Mouse (Mus musculus): ENCODE measurements around the gene Stpg1.
A peak's percentile ranks its signal among the peaks of the same experiment; 100 is the strongest.

Stpg1 gene

GRCm38 (mm10) chr4:135549323-135549722, 54.7 kb downstream of the Stpg1 start:
- DNase-seq (ENCODE audit: low read depth, low spot score) = no peak
- Histone ChIP-seq H3K27me3 (ENCODE audit: control insufficient read depth, insufficient read depth, low read length, poor library complexity, severe bottlenecking) (no peaks in the 10 kb centered on the region), H3K36me3 (ENCODE audit: control insufficient read depth, insufficient read depth, low read length, poor library complexity, severe bottlenecking) (no peaks in the 10 kb centered on the region)

- Histone ChIP-seq H3K27me3 (ENCODE audit: control insufficient read depth, insufficient read depth, low read length, poor library complexity, severe bottlenecking) (no peaks in the 10 kb centered on the region), H3K36me3 (ENCODE audit: control insufficient read depth, insufficient read depth, low read length, poor library complexity, severe bottlenecking) (no peaks in the 10 kb centered on the region)
- no peak for DNase-seq (ENCODE audit: low read depth, low spot score)
Measured at GRCm38 (mm10) chr4:135563794-135564193, 69.2 kb downstream of the Stpg1 start.

GRCm38 (mm10) chr4:135565400-135565799, 70.8 kb downstream of the Stpg1 start:
- Histone ChIP-seq H3K27me3 (ENCODE audit: control insufficient read depth, insufficient read depth, low read length, poor library complexity, severe bottlenecking) (no peaks in the 10 kb centered on the region), H3K36me3 (ENCODE audit: control insufficient read depth, insufficient read depth, low read length, poor library complexity, severe bottlenecking) (no peaks in the 10 kb centered on the region)
- DNase-seq (ENCODE audit: low read depth, low spot score) = no peak

GRCm38 (mm10) chr4:135567042-135567441, 72.5 kb downstream of the Stpg1 start:
- Histone ChIP-seq H3K36me3 (ENCODE audit: control insufficient read depth, insufficient read depth, low read length, poor library complexity, severe bottlenecking) (no peaks in the 10 kb centered on the region), H3K27me3 (ENCODE audit: control insufficient read depth, insufficient read depth, low read length, poor library complexity, severe bottlenecking) (no peaks in the 10 kb centered on the region)
- DNase-seq (ENCODE audit: low read depth, low spot score) = no peak

GRCm38 (mm10) chr4:135567484-135567883, 72.9 kb downstream of the Stpg1 start:
- H3K36me3 ChIP-seq (ENCODE audit: control insufficient read depth, insufficient read depth, low read length, poor library complexity, severe bottlenecking) = no peaks in the 10 kb centered on the region
- DNase-seq (ENCODE audit: low read depth, low spot score) = no peak
- H3K27me3 ChIP-seq (ENCODE audit: control insufficient read depth, insufficient read depth, low read length, poor library complexity, severe bottlenecking) = no peaks in the 10 kb centered on the region

GRCm38 (mm10) chr4:135569201-135569600, 74.6 kb downstream of the Stpg1 start:
- no peaks in the 10 kb centered on the region for H3K36me3 ChIP-seq (ENCODE audit: control insufficient read depth, insufficient read depth, low read length, poor library complexity, severe bottlenecking)
- peak; percentile 43 for DNase-seq (ENCODE audit: low read depth, low spot score)
- H3K27me3 ChIP-seq (ENCODE audit: control insufficient read depth, insufficient read depth, low read length, poor library complexity, severe bottlenecking) = peaks cover 3% of the 10 kb centered on the region; the same call in 1 of the 2 replicates

- peak; percentile 62 for DNase-seq (ENCODE audit: low read depth, low spot score)
- H3K27me3 ChIP-seq (ENCODE audit: control insufficient read depth, insufficient read depth, low read length, poor library complexity, severe bottlenecking) = peaks cover 3% of the 10 kb centered on the region; the same call in 1 of the 2 replicates
- H3K36me3 ChIP-seq (ENCODE audit: control insufficient read depth, insufficient read depth, low read length, poor library complexity, severe bottlenecking) = no peaks in the 10 kb centered on the region
Measured at GRCm38 (mm10) chr4:135570152-135571036, 75.8 kb downstream of the Stpg1 start.

GRCm38 (mm10) chr4:135571037-135571550, 76.5 kb downstream of the Stpg1 start:
- DNase-seq (ENCODE audit: low read depth, low spot score) = no peak
- no peaks in the 10 kb centered on the region for H3K36me3 ChIP-seq (ENCODE audit: control insufficient read depth, insufficient read depth, low read length, poor library complexity, severe bottlenecking)
- peaks cover 3% of the 10 kb centered on the region; the same call in 1 of the 2 replicates for H3K27me3 ChIP-seq (ENCODE audit: control insufficient read depth, insufficient read depth, low read length, poor library complexity, severe bottlenecking)

GRCm38 (mm10) chr4:135572276-135572675, 77.7 kb downstream of the Stpg1 start:
- peak; percentile 39 for DNase-seq (ENCODE audit: low read depth, low spot score)
- no peaks in the 10 kb centered on the region for H3K36me3 ChIP-seq (ENCODE audit: control insufficient read depth, insufficient read depth, low read length, poor library complexity, severe bottlenecking)
- H3K27me3 ChIP-seq (ENCODE audit: control insufficient read depth, insufficient read depth, low read length, poor library complexity, severe bottlenecking) = peaks cover 3% of the 10 kb centered on the region; the same call in 1 of the 2 replicates

- H3K36me3 ChIP-seq (ENCODE audit: control insufficient read depth, insufficient read depth, low read length, poor library complexity, severe bottlenecking) = no peaks in the 10 kb centered on the region
- DNase-seq (ENCODE audit: low read depth, low spot score) = peak; percentile 38
Measured at GRCm38 (mm10) chr4:135573251-135573808, 78.7 kb downstream of the Stpg1 start, which contains the start of gene Grhl3. TSS of gene Grhl3 (minus strand) at chr4:135573630.

GRCm38 (mm10) chr4:135575365-135576140, 81.0 kb downstream of the Stpg1 start:
- DNase-seq (ENCODE audit: low read depth, low spot score) = no peak
- no peaks in the 10 kb centered on the region for H3K36me3 ChIP-seq (ENCODE audit: control insufficient read depth, insufficient read depth, low read length, poor library complexity, severe bottlenecking)
- peaks cover 3% of the 10 kb centered on the region; the same call in 1 of the 2 replicates for H3K27me3 ChIP-seq (ENCODE audit: control insufficient read depth, insufficient read depth, low read length, poor library complexity, severe bottlenecking)

More at GRCm38 (mm10) chr4:135573251-135573808, 78.7 kb downstream of the Stpg1 start, which contains the start of gene Grhl3:
- H3K27me3 ChIP-seq (ENCODE audit: control insufficient read depth, insufficient read depth, low read length, poor library complexity, severe bottlenecking) = peaks cover 3% of the 10 kb centered on the region; the same call in 1 of the 2 replicates

- no peak for DNase-seq (ENCODE audit: low read depth, low spot score)
- peaks cover 1% of the 10 kb centered on the region for H3K27me3 ChIP-seq (ENCODE audit: control insufficient read depth, insufficient read depth, low read length, poor library complexity, severe bottlenecking)
- H3K36me3 ChIP-seq (ENCODE audit: control insufficient read depth, insufficient read depth, low read length, poor library complexity, severe bottlenecking) = no peaks in the 10 kb centered on the region
Measured at GRCm38 (mm10) chr4:135578490-135578889, 83.9 kb downstream of the Stpg1 start.

GRCm38 (mm10) chr4:135579695-135580094, 85.1 kb downstream of the Stpg1 start:
- Histone ChIP-seq H3K27me3 (ENCODE audit: control insufficient read depth, insufficient read depth, low read length, poor library complexity, severe bottlenecking) (no peaks in the 10 kb centered on the region; the same call in 1 of the 2 replicates), H3K36me3 (ENCODE audit: control insufficient read depth, insufficient read depth, low read length, poor library complexity, severe bottlenecking) (no peaks in the 10 kb centered on the region)
- no peak for DNase-seq (ENCODE audit: low read depth, low spot score)

- no peak for DNase-seq (ENCODE audit: low read depth, low spot score)
- Histone ChIP-seq H3K27me3 (ENCODE audit: control insufficient read depth, insufficient read depth, low read length, poor library complexity, severe bottlenecking) (no peaks in the 10 kb centered on the region; the same call in 1 of the 2 replicates), H3K36me3 (ENCODE audit: control insufficient read depth, insufficient read depth, low read length, poor library complexity, severe bottlenecking) (no peaks in the 10 kb centered on the region)
Measured at GRCm38 (mm10) chr4:135581222-135581910, 86.8 kb downstream of the Stpg1 start.
